Mouse (Mus musculus) bone marrow, adult 2 months (tissue): Measurements from ENCODE around the gene Jade1. TPM values are rescaled to one million over a fixed set of nuclear protein-coding genes. Genes with fewer than 3 reads are reported as not detected.

Source experiments
- H3K27ac ChIP-seq: fragments of 200-500 bp; 2 replicates; pipeline ENCODE4 v1.5.1; 2012; ENCODE audit warnings: low read depth, mild to moderate bottlenecking, control low read depth, inconsistent platforms, low read length; ENCODE audit not compliant: control insufficient read depth, poor library complexity, insufficient read depth
- H3K4me1 ChIP-seq: fragments of 200-500 bp; 2 replicates; pipeline ENCODE4 v1.6.1; 2011; ENCODE audit warnings: low read length; ENCODE audit not compliant: control insufficient read depth, insufficient read depth
- H3K4me3 ChIP-seq: fragments of 200-500 bp; replicated peaks from 2 replicates; pipeline ENCODE3; 2011; ENCODE audit warnings: mild to moderate bottlenecking, low read depth, low read length, control low read depth; ENCODE audit not compliant: control insufficient read depth
- CTCF ChIP-seq: fragments of 200-500 bp; IDR thresholded peaks from 2 replicates; pipeline ENCODE4 v1.5.1; 2011; ENCODE audit warnings: low read length, control low read depth; ENCODE audit not compliant: control insufficient read depth, insufficient read depth
- POLR2A ChIP-seq: fragments of 200-500 bp; IDR thresholded peaks from 2 replicates; pipeline ENCODE4 v1.6.1; 2011; ENCODE audit warnings: low read depth, mild to moderate bottlenecking, control low read depth, low read length, borderline replicate concordance; ENCODE audit not compliant: control insufficient read depth
- WGBS: fragments of 180-500 bp; shearing (Covaris S2); methylation state at CpG from one replicate; pipeline ENCODE4 v1.1.7; 2018; 5-methylcytosine and 5-hydroxymethylcytosine counted together
- polyA plus RNA-seq: library from polyadenylated mRNA; stranded (reverse); fragments of >200 nt; gene quantifications from 2 replicates; pipeline ENCODE4 v1.2.4, GENCODE M21; 2011; ENCODE audit warnings: low replicate concordance; ENCODE audit not compliant: missing spikeins, insufficient read depth, insufficient read length

Gene Jade1
- polyA plus RNA-seq, 1 experiment: 13.1 TPM

- no peaks in the 10 kb centered on the region; the same call in 1 of the 2 replicates for H3K4me1 ChIP-seq
- no peak for TF ChIP-seq CTCF
- no peak for TF ChIP-seq POLR2A
- 90% methylated on average over 9 of the region's 9 CpGs for WGBS
- no peak overlapping the region for H3K27ac ChIP-seq
- no peak overlapping the region for H3K4me3 ChIP-seq
These were observed 58.2 kb downstream of the Jade1 start for GRCm38 (mm10) chr3:41613706-41614105.

GRCm38 (mm10) chr3:41614230-41614985, 58.9 kb downstream of the Jade1 start:
- Histone ChIP-seq H3K4me3 (no peak overlapping the region), H3K4me1 (no peaks in the 10 kb centered on the region; the same call in 1 of the 2 replicates), H3K27ac (no peak overlapping the region)
- TF ChIP-seq POLR2A (no peak), CTCF (no peak)
- WGBS: 87% methylated on average over 5 of the region's 5 CpGs

- Histone ChIP-seq H3K4me3 (no peak overlapping the region), H3K27ac (no peak overlapping the region), H3K4me1 (no peaks in the 10 kb centered on the region; the same call in 1 of the 2 replicates)
- no peak for TF ChIP-seq POLR2A
- TF ChIP-seq CTCF: no peak
- 86% methylated on average over 3 of the region's 3 CpGs for WGBS
These were observed 62.5 kb downstream of the Jade1 start for GRCm38 (mm10) chr3:41618036-41618435.

GRCm38 (mm10) chr3:41618488-41618887, 63.0 kb downstream of the Jade1 start:
- TF ChIP-seq POLR2A (no peak), CTCF (no peak)
- Histone ChIP-seq H3K27ac (no peak overlapping the region), H3K4me1 (no peaks in the 10 kb centered on the region; the same call in 1 of the 2 replicates), H3K4me3 (no peak overlapping the region)
- 53% methylated on average over 3 of the region's 3 CpGs for WGBS

- H3K4me1 ChIP-seq: no peaks in the 10 kb centered on the region; the same call in 1 of the 2 replicates
- H3K4me3 ChIP-seq: no peak overlapping the region
- H3K27ac ChIP-seq: no peak overlapping the region
- WGBS: 84% methylated on average over 7 of the region's 7 CpGs
- TF ChIP-seq POLR2A: no peak
- no peak for TF ChIP-seq CTCF
These were observed 65.4 kb downstream of the Jade1 start for GRCm38 (mm10) chr3:41620971-41621370.

GRCm38 (mm10) chr3:41655642-41656041, 100.1 kb downstream of the Jade1 start:
- TF ChIP-seq CTCF: no peak
- no peak for TF ChIP-seq POLR2A
- H3K4me3 ChIP-seq: no peak overlapping the region
- WGBS: 88% methylated on average over 1 of the region's 1 CpGs
- H3K4me1 ChIP-seq: no peaks in the 10 kb centered on the region
- H3K27ac ChIP-seq: no peak overlapping the region

Other genes with a start within 250 kb of the Jade1 start
- 5.1 and 7.7 TPM in 2 replicates for gene Sclt1, start 186.8 kb downstream of the Jade1 start, polyA plus RNA-seq
- 4.1 and 11.2 TPM in 2 replicates for gene D3Ertd751e, start 186.9 kb downstream of the Jade1 start, polyA plus RNA-seq